In the genomic region with DNA sequence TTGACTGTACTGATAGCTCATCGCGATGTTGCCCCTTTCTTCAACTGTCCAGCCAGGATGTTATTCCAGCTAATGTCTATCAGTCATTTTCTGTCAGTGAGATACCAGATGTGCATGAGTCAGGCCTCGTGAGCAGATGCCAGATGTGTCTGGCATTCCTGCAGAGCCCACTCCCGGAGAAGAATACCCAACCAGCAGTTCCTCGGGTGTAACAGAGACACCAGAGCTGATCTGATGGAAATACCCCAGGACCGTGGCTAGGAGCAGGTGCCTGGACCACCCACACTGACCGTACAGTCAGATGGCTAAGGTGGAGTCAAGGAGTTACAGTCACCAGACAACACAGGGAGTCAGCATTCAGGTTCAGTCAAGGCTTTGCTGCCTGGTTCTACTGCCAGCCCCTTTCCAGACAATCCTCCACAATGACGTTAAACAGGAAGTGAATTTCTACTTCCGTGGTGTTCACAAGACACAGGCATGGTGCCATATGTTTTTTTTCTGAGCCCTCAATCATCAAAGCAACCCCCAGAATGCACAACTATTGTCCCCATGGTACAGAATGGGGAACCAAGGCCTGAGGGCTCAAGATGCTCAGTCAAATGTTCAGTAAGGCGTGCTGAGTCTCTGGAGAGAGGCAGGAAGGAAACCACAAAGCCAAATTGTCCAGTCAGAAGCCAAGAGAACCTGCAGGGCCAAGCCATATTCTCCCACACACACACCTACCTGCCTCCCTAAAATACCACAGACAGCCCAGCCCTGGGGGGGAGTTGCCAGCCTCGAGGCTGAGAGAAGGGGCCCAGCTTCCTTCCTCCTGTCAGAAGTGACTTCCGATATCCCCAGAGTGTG, we compare ENCODE assay signal across 9 mouse cellular contexts.
A peak's percentile ranks its signal among the peaks of the same experiment; 100 is the strongest.
DNase-seq lines count a peak whose midpoint lies in the region; ATAC-seq and TF ChIP-seq lines count a peak whose summit lies in the region.
"Had no signal": no experiment of that assay in that cellular context is flagged by ENCODE, and none has a peak within 500 bp of the region (broad histone marks: within the 10 kb centered on the region; RNA-seq: fewer than 3 reads in every experiment).

No protein-coding gene starts in this region.

- H3K4me1 ChIP-seq in hindbrain, embryonic 14.5 days (replicated peaks; ENCODE audit: control insufficient read depth, insufficient read depth, low read length): peaks cover 14% of the 10 kb centered on the region; the same call in 1 of the 2 replicates
- peaks cover 36% of the 10 kb centered on the region for H3K4me1 ChIP-seq in hindbrain, embryonic 10.5 days (replicated peaks)
- H3K4me1 ChIP-seq in MEL (ENCODE audit: control insufficient read depth in 1 of 2, insufficient read depth in 2 of 2, low read length in 2 of 2): peaks cover 19 to 42% of the 10 kb centered on the region in 2 experiments
- peaks cover 40% of the 10 kb centered on the region for H3K4me1 ChIP-seq in limb, embryonic 13.5 days
- H3K4me1 ChIP-seq in neural tube, embryonic 15.5 days: peaks cover 37% of the 10 kb centered on the region

- H3K4me2 ChIP-seq in hindbrain, embryonic 14.5 days (replicated peaks): no peak overlapping the region
- no peak overlapping the region for H3K4me2 ChIP-seq in limb, embryonic 13.5 days (replicated peaks)
- H3K4me2 ChIP-seq in neural tube, embryonic 15.5 days: no peak overlapping the region
- H3K4me2 ChIP-seq: heart, embryonic 15.5 days had no signal

- H3K36me3 ChIP-seq in hindbrain, embryonic 14.5 days (replicated peaks; ENCODE audit: control insufficient read depth, insufficient read depth): no peaks in the 10 kb centered on the region
- no peaks in the 10 kb centered on the region for H3K36me3 ChIP-seq in hindbrain, embryonic 10.5 days
- peaks cover 0 to 19% of the 10 kb centered on the region in 2 experiments; a peak in 2 of 4 replicates for H3K36me3 ChIP-seq in MEL (ENCODE audit: control insufficient read depth in 1 of 2, insufficient read depth in 2 of 2, low read length in 2 of 2)
- no peaks in the 10 kb centered on the region; the same call in 1 of the 2 replicates for H3K36me3 ChIP-seq in limb, embryonic 13.5 days
- H3K36me3 ChIP-seq in neural tube, embryonic 15.5 days: no peaks in the 10 kb centered on the region
- H3K36me3 ChIP-seq: heart, embryonic 15.5 days had no signal

- no peak overlapping the region for H3K9ac ChIP-seq in hindbrain, embryonic 14.5 days
- H3K9ac ChIP-seq in MEL (ENCODE audit: control insufficient read depth, low read depth, low read length, poor library complexity, severe bottlenecking): peak overlapping the region; percentile 12; the same call in 1 of the 2 replicates
- no peak overlapping the region; the same call in 1 of the 2 replicates for H3K9ac ChIP-seq in limb, embryonic 13.5 days
- H3K9ac ChIP-seq in neural tube, embryonic 15.5 days (replicated peaks): no peak overlapping the region
- H3K9ac ChIP-seq: heart, embryonic 15.5 days had no signal

- no peaks in the 10 kb centered on the region for H3K9me3 ChIP-seq in hindbrain, embryonic 14.5 days (ENCODE audit: control insufficient read depth, low read length)
- H3K9me3 ChIP-seq in hindbrain, embryonic 10.5 days: peaks cover 6% of the 10 kb centered on the region; the same call in 1 of the 2 replicates
- no peaks in the 10 kb centered on the region for H3K9me3 ChIP-seq in MEL (replicated peaks; ENCODE audit: insufficient read depth, low read length)
- H3K9me3 ChIP-seq in limb, embryonic 13.5 days: 0 out of 2 replicates have a peak, but pooled peaks cover 4% of the 10 kb centered on the region
- H3K9me3 ChIP-seq in neural tube, embryonic 15.5 days (replicated peaks): no peaks in the 10 kb centered on the region
- H3K9me3 ChIP-seq: heart, embryonic 15.5 days had no signal

- no peak overlapping the region for H3K4me3 ChIP-seq in hindbrain, embryonic 14.5 days (replicated peaks; ENCODE audit: low read length)
- no peak overlapping the region for H3K4me3 ChIP-seq in hindbrain, embryonic 10.5 days
- H3K4me3 ChIP-seq in MEL (ENCODE audit: control insufficient read depth in 1 of 2, insufficient read depth in 1 of 2, low read depth in 2 of 2, low read length in 2 of 2): no peak overlapping the region
- H3K4me3 ChIP-seq in limb, embryonic 13.5 days: no peak overlapping the region
- no peak overlapping the region for H3K4me3 ChIP-seq in neural tube, embryonic 15.5 days (replicated peaks)
- H3K4me3 ChIP-seq: heart, embryonic 15.5 days had no signal

- no peak for TF ChIP-seq CTCF in MEL (IDR thresholded peaks at IDR 0.05 in 2 of 3, conservative IDR thresholded peaks at IDR 0.05 in 1 of 3; ENCODE audit: control insufficient read depth in 1 of 3, insufficient read depth in 1 of 3, low read depth in 2 of 3, low read length in 3 of 3, poor library complexity in 1 of 3, severe bottlenecking in 1 of 3)

- no peak for TF ChIP-seq POLR2A in MEL (IDR thresholded peaks at IDR 0.05; ENCODE audit: control insufficient read depth in 1 of 2, insufficient read depth in 1 of 2, low read depth in 1 of 2, low read length in 2 of 2, poor library complexity in 1 of 2)

- 73% methylated on average over 12 of the region's 12 CpGs for WGBS in hindbrain, embryonic 14.5 days
- 76% methylated on average over 12 of the region's 12 CpGs for WGBS in hindbrain, embryonic 10.5 days
- 54% methylated on average over 12 of the region's 12 CpGs for WGBS in limb, embryonic 13.5 days
- WGBS in neural tube, embryonic 15.5 days: 65% methylated on average over 12 of the region's 12 CpGs

- H3K79me2 ChIP-seq in MEL (ENCODE audit: control insufficient read depth, insufficient read depth, low read length, poor library complexity): no peaks in the 10 kb centered on the region

- no peak for TF ChIP-seq RAD21 in MEL (IDR thresholded peaks at IDR 0.05; ENCODE audit: low read depth, low read length)

- no peak for ATAC-seq in hindbrain, embryonic 14.5 days (ENCODE audit: low FRiP score)
- no peak for ATAC-seq in limb, embryonic 13.5 days (ENCODE audit: low FRiP score, low read depth)
- ATAC-seq in neural tube, embryonic 15.5 days (ENCODE audit: low FRiP score): no peak

- DNase-seq in hindbrain, embryonic 14.5 days (ENCODE audit: low spot score): no peak
- no peak for DNase-seq in hindbrain, embryonic 10.5 days (ENCODE audit: low spot score)
- peak; percentile 52 for DNase-seq in MEL (ENCODE audit: low read depth, low spot score)
- DNase-seq in spleen, postnatal 10 days (ENCODE audit: low spot score in 2 of 2): no peak
- DNase-seq in gastrocnemius, postnatal 4 days (ENCODE audit: low spot score in 2 of 2): no peak
- no peak for DNase-seq in kidney, postnatal 36 days

- peak overlapping the region; percentile 16; the same call in 1 of the 2 replicates for H3K27ac ChIP-seq in hindbrain, embryonic 14.5 days
- H3K27ac ChIP-seq in hindbrain, embryonic 10.5 days: no peak overlapping the region
- H3K27ac ChIP-seq in MEL (ENCODE audit: control insufficient read depth, low read depth, low read length): peak overlapping the region; percentile 54
- H3K27ac ChIP-seq in limb, embryonic 13.5 days: 0 out of 2 replicates have a peak overlapping the region, but pooled peaks have one; percentile 6
- 0 out of 2 replicates have a peak overlapping the region, but pooled peaks have one; percentile 47 for H3K27ac ChIP-seq in neural tube, embryonic 15.5 days (replicated peaks)
- H3K27ac ChIP-seq: heart, embryonic 15.5 days had no signal

- no peaks in the 10 kb centered on the region for H3K27me3 ChIP-seq in hindbrain, embryonic 14.5 days (ENCODE audit: control insufficient read depth, insufficient read depth, low read length)
- H3K27me3 ChIP-seq in hindbrain, embryonic 10.5 days (ENCODE audit: insufficient read depth, poor library complexity, severe bottlenecking): no peaks in the 10 kb centered on the region
- no peaks in the 10 kb centered on the region for H3K27me3 ChIP-seq in MEL (ENCODE audit: control insufficient read depth in 1 of 2, insufficient read depth in 2 of 2, low read length in 2 of 2)
- no peaks in the 10 kb centered on the region for H3K27me3 ChIP-seq in limb, embryonic 13.5 days
- no peaks in the 10 kb centered on the region for H3K27me3 ChIP-seq in neural tube, embryonic 15.5 days (replicated peaks)
- H3K27me3 ChIP-seq: heart, embryonic 15.5 days had no signal

- no peak for TF ChIP-seq EP300 in MEL (IDR thresholded peaks at IDR 0.05; ENCODE audit: low read depth in 1 of 2, low read length in 2 of 2)

TF ChIP-seq in MEL, 35 proteins besides CTCF, POLR2A, EP300 and RAD21:
- no peak for TF ChIP-seq MAFK (IDR thresholded peaks at IDR 0.05; ENCODE audit: borderline replicate concordance, low read depth, low read length)
- no peak for TF ChIP-seq KAT2A (conservative IDR thresholded peaks at IDR 0.05; ENCODE audit: low read depth, low read length)
- TF ChIP-seq MAZ (IDR thresholded peaks at IDR 0.05; ENCODE audit: low read depth, low read length): no peak
- TF ChIP-seq MXI1 (IDR thresholded peaks at IDR 0.05; ENCODE audit: low read depth, low read length): no peak
- TF ChIP-seq USF2 (IDR thresholded peaks at IDR 0.05; ENCODE audit: borderline replicate concordance in 1 of 2, insufficient read depth in 1 of 2, low read depth in 1 of 2, low read length in 2 of 2): no peak
- no peak for TF ChIP-seq CHD2 (IDR thresholded peaks at IDR 0.05; ENCODE audit: low read length)
TF ChIP-seq in MEL: peak in this region for 0.
